Mouse (Mus musculus) effector memory CD4-positive, alpha-beta T cell, adult 5 months (primary cell): ENCODE results near the gene Klra2. TPM values are rescaled to one million over a fixed set of nuclear protein-coding genes. Genes with fewer than 3 reads are reported as not detected.

ENCODE experiments used
- polyA plus RNA-seq: library from polyadenylated mRNA; unstranded; fragments of 100-300 nt; shearing (Covaris generic); gene quantifications from one replicate; pipeline ENCODE4 v1.2.1, GENCODE M21; 2017

Gene Klra2
- polyA plus RNA-seq = not detected

DNA sequence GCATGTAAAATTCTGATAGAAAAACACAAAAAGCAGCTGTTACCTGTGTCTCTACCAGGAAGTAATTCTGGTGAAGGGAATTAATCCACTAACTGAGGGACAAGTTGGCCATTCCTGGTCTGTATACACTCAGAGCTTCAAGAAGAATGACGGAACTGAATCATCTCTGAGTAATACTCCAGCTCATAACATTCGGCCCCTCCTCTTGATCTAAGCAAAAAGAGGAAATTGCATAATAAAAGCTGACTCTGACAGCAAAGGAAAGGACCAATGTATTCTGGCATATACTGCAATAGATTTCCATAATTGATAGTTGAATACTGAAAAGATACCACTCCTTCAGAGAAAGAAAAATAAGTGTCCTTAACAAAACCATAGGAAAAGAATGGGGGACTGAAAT, at the start of gene Klra2:
Gene Klra2, minus strand, starts transcription at position 157 of the 400 bp plus-strand sequence.

DNA sequence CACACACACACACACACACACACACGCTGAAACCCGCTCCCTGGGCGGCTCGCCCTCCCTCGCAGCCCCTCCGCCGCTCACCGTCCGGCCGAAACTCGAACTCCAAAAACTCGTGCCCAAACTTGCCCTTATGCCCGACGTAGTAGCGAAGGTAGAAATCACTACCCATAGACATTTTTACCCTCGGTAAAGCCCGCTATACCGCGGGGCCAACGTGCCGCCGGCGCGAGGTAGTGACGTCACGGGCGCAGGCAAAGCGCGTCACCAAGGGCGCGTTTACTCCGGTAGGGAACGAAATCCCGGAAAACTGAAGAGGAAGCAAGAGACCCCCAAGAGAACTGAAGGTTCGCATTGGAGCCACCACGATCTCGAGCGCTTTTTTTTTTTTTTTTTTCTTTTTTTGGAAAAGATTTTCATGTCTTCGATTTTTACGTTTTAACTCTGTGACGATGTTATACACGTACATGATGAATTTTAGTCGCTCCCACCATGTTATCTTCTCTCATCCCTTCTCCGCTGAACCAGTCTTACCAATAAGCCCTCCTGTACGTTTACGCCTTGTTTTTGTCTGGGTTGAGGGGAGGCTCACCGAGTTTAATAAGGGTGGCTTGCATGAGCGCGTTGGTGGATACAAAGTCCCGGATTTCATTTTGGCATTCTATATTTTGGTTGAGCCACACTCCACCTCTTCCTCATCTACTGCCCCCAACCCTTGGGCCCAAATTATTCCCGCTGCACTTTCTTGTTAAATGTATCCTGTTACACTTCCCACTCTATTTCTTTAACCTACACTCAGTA, 46.0 kb upstream of the Klra2 start, which contains the start of gene Magohb:
Gene Magohb, minus strand, starts transcription at position 254 of the 798 bp plus-strand sequence.

Other genes with a start within 250 kb of the Klra2 start
- gene Magohb, start 45.9 kb upstream of the Klra2 start, polyA plus RNA-seq = 22.3 TPM
- gene Styk1, start 106.2 kb upstream of the Klra2 start, polyA plus RNA-seq = 0.51 TPM
- 122 TPM for gene Ybx3, start 141.1 kb upstream of the Klra2 start, polyA plus RNA-seq
- gene 5430401F13Rik, start 239.0 kb upstream of the Klra2 start, polyA plus RNA-seq = 1.3 TPM
- not detected for gene Gm6619, start 239.0 kb upstream of the Klra2 start, polyA plus RNA-seq